Mouse (Mus musculus) left cerebral cortex, adult 2 months (tissue): Measurements from ENCODE around the gene Mid1. TPM values are rescaled to one million over a fixed set of nuclear protein-coding genes. Genes with fewer than 3 reads are reported as not detected.

ENCODE experiments used
- DNase-seq, 2 experiments: peaks; one replicate each; pipeline ENCODE4 v3.0.0; 2021 to 2022; ENCODE audit warnings: low spot score in 2 of 2, mixed read lengths in 1 of 2; ENCODE audit errors: extremely low spot score in 1 of 2
- H3K27ac ChIP-seq: fragments of 200-600 bp; 2 replicates; pipeline ENCODE4 v1.8.1; 2022
- H3K4me3 ChIP-seq: fragments of 200-600 bp; 2 replicates; pipeline ENCODE4 v1.8.1; 2022
- CTCF ChIP-seq: fragments of 200-600 bp; IDR thresholded peaks from 2 replicates; pipeline ENCODE4 v1.8.1; 2022; ENCODE audit warnings: antibody characterized with exemption, mild to moderate bottlenecking, moderate library complexity
- intact Hi-C: fragments of 180-260 bp; cut with DNase I; formaldehyde crosslinking; loops from one replicate; pipeline ENCODE4 v1.15.1; 2025
- total RNA-seq, 2 experiments: library from RNA; stranded (reverse); gene quantifications; 2 replicates each; pipeline ENCODE4 v1.2.3; 2021

Mid1 gene
- total RNA-seq, 2 experiments from 2014 or later: 19.7 to 24.5 TPM

GRCm38 (mm10) chrX:169828136-169828535 lies 143.1 kb downstream of the Mid1 start:
- no peak for DNase-seq
- intact Hi-C loops: loop anchor here (5.0 kb wide), 1 partner anchor 54 kb away; no protein-coding TSS in a partner anchor
- no peak for TF ChIP-seq CTCF
- no peak overlapping the region for H3K27ac ChIP-seq
- H3K4me3 ChIP-seq: no peak overlapping the region

- H3K4me3 ChIP-seq: no peak overlapping the region
- intact Hi-C loops: no loop called here
- DNase-seq: no peak
- H3K27ac ChIP-seq: no peak overlapping the region
- no peak for TF ChIP-seq CTCF
Observed at GRCm38 (mm10) chrX:169830052-169830451, 145.1 kb downstream of the Mid1 start.

- intact Hi-C loops: no loop called here
- TF ChIP-seq CTCF: no peak
- Histone ChIP-seq H3K4me3 (no peak overlapping the region), H3K27ac (no peak overlapping the region)
- peak in 1 of 2 experiments; percentile 42 for DNase-seq
Observed at GRCm38 (mm10) chrX:169837947-169838649, 153.1 kb downstream of the Mid1 start.

- TF ChIP-seq CTCF: no peak
- no peak for DNase-seq
- intact Hi-C loops: no loop called here
- Histone ChIP-seq H3K27ac (no peak overlapping the region), H3K4me3 (no peak overlapping the region)
Observed at GRCm38 (mm10) chrX:169838650-169838971, 153.6 kb downstream of the Mid1 start.

DNA sequence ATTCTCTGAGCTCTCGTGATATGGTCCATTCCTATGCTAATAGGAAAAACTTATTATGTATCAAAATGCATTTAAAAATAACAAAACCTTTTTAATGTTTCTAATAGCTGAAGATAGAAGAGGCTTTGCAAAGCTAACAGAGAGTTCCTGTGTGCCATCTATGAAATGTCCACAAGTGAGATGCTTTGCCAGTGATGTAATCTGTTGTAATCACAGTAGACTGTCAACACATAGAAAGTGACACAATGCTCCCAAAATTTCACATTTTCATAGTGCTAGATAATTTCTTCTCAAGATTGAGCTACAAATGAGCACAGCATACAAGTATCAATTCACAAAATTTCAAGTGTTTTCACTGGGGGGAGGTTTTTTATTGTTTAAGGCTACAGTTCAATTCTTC lies 158.3 kb downstream of the Mid1 start:
- Histone ChIP-seq H3K4me3 (no peak overlapping the region), H3K27ac (no peak overlapping the region)
- no peak for TF ChIP-seq CTCF
- intact Hi-C loops: no loop called here
- no peak for DNase-seq

DNA sequence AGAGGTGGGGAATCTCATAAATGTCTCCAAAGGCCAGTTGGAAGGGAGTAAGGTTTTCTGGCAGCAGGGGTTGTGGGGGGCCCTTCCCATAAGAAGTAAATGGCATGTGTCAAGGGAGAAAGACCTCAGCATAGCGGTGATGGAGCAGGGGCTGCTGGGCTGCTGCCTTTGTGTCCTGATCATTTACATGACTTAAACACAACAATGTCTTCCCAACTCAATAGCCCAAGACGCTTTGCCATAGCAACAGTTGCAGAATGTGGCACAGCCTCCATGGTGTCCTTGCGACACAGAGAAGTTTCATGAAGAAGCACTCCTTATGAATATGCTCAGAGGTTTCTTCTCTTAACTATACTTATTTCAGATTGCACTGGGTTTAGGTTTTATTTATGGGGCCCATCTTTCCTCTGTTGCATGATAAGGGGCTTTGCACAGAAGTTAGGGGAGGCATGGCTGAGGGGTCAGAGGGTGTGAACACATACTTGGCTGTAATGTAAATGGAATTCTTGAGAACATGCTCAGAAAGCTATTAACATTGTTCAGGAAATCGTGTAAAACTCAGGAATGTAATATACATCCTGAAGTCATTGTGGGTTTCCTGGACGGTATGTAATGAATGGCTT lies 159.3 kb downstream of the Mid1 start:
- Histone ChIP-seq H3K27ac (no peak overlapping the region), H3K4me3 (no peak overlapping the region)
- intact Hi-C loops: no loop called here
- no peak for TF ChIP-seq CTCF
- DNase-seq: no peak

GRCm38 (mm10) chrX:169846187-169846586 lies 161.2 kb downstream of the Mid1 start:
- Histone ChIP-seq H3K4me3 (no peak overlapping the region), H3K27ac (no peak overlapping the region)
- no peak for TF ChIP-seq CTCF
- intact Hi-C loops: no loop called here
- DNase-seq: no peak

DNA sequence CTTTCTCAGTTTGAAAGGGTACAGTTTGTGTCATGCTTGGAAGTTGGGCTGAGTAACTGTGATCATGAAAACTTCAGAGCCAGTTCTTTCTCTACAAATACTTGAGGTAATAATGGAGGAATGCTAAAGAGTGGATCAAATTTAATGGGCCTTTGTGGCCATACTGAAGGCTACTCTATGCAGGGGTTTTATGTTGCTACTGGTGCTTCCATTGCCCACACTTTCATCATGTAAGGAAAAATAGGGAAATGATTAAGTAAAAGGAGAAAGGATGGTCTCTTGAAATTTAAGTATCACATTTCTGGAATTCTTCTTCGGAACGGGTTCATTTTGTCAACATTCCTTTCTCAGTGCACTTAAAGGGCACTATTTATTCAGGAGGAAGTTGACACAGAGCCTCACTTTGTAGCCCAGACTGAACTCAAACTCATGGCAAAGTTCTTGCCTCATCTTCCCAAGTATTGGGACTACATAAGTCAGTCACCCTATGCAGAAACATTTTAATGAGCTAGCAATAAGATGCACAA lies 176.3 kb downstream of the Mid1 start:
- H3K4me3 ChIP-seq: no peak overlapping the region
- no peak overlapping the region for H3K27ac ChIP-seq

GRCm38 (mm10) chrX:169862440-169862839 lies 177.4 kb downstream of the Mid1 start:
- DNase-seq: no peak
- no peak overlapping the region for H3K4me3 ChIP-seq
- no peak for TF ChIP-seq CTCF
- intact Hi-C loops: no loop called here
- no peak overlapping the region for H3K27ac ChIP-seq

More for the DNA sequence above, 176.3 kb downstream of the Mid1 start:
- intact Hi-C loops: no loop called here
- no peak for TF ChIP-seq CTCF
- DNase-seq: no peak

DNA sequence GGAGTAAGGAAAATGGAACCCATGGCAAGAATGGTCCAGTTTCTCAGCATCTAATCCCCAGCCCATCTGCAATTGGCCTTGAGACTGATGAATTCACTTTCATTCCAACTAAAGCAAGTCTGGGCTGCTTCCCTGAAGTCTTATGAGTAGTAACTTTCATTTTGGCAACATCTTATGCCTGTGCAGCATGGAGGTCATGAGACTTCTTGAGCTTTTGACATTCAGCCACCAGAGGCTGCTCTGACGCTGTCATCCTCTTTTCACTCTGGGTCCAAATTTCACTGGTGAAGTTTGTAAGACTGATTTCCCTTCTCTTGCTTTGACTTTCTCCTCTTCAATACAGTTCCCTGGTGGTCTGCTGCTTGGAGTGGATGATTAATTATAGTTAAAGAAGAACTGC lies 177.8 kb downstream of the Mid1 start:
- TF ChIP-seq CTCF: peak; percentile 40
- H3K27ac ChIP-seq: no peak overlapping the region
- H3K4me3 ChIP-seq: no peak overlapping the region
- intact Hi-C loops: no loop called here
- no peak for DNase-seq

- TF ChIP-seq CTCF: no peak
- DNase-seq: no peak
- intact Hi-C loops: no loop called here
- H3K4me3 ChIP-seq: no peak overlapping the region
- no peak overlapping the region for H3K27ac ChIP-seq
Observed at GRCm38 (mm10) chrX:169863841-169864240, 178.8 kb downstream of the Mid1 start.

- no peak for TF ChIP-seq CTCF
- intact Hi-C loops: no loop called here
- H3K27ac ChIP-seq: no peak overlapping the region
- no peak overlapping the region for H3K4me3 ChIP-seq
- no peak for DNase-seq
Observed at GRCm38 (mm10) chrX:169868223-169868622, 183.2 kb downstream of the Mid1 start.

DNA sequence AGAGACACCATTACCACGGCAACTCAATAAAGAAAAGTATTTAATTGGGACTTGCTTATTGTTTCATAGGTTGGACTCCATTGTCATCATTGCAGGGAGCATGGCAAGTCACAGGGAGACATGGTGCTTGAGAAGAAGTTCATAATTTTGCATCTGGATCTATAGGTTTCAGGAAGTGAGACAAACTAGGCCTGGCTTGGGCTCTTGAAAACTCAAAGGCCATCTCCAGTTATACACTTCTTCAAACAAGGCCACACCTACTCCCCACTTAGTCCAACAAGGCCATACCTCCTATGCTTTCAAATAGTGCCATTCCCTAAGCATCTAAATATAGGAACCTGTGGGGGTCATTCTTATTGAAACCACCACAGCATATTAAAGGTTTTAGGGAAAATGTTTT lies 189.5 kb downstream of the Mid1 start:
- no peak for TF ChIP-seq CTCF
- intact Hi-C loops: no loop called here
- no peak overlapping the region for H3K27ac ChIP-seq
- H3K4me3 ChIP-seq: no peak overlapping the region
- DNase-seq: no peak
